Mouse (Mus musculus) left cerebral cortex, adult 2 months (tissue): ENCODE results near the gene Slc25a5. TPM values are rescaled to one million over a fixed set of nuclear protein-coding genes. Genes with fewer than 3 reads are reported as not detected.

ENCODE experiments used
- DNase-seq, 2 experiments: peaks; one replicate each; pipeline ENCODE4 v3.0.0; 2021 to 2022; ENCODE audit warnings: low spot score in 2 of 2, mixed read lengths in 1 of 2; ENCODE audit errors: extremely low spot score in 1 of 2
- H3K27ac ChIP-seq: fragments of 200-600 bp; 2 replicates; pipeline ENCODE4 v1.8.1; 2022
- H3K4me3 ChIP-seq: fragments of 200-600 bp; 2 replicates; pipeline ENCODE4 v1.8.1; 2022
- CTCF ChIP-seq: fragments of 200-600 bp; IDR thresholded peaks from 2 replicates; pipeline ENCODE4 v1.8.1; 2022; ENCODE audit warnings: antibody characterized with exemption, mild to moderate bottlenecking, moderate library complexity
- intact Hi-C: fragments of 180-260 bp; cut with DNase I; formaldehyde crosslinking; loops from one replicate; pipeline ENCODE4 v1.15.1; 2025
- total RNA-seq, 2 experiments: library from RNA; stranded (reverse); gene quantifications; 2 replicates each; pipeline ENCODE4 v1.2.3; 2021

Gene Slc25a5
- total RNA-seq, 2 experiments from 2014 or later, result 302 to 310 TPM

DNA sequence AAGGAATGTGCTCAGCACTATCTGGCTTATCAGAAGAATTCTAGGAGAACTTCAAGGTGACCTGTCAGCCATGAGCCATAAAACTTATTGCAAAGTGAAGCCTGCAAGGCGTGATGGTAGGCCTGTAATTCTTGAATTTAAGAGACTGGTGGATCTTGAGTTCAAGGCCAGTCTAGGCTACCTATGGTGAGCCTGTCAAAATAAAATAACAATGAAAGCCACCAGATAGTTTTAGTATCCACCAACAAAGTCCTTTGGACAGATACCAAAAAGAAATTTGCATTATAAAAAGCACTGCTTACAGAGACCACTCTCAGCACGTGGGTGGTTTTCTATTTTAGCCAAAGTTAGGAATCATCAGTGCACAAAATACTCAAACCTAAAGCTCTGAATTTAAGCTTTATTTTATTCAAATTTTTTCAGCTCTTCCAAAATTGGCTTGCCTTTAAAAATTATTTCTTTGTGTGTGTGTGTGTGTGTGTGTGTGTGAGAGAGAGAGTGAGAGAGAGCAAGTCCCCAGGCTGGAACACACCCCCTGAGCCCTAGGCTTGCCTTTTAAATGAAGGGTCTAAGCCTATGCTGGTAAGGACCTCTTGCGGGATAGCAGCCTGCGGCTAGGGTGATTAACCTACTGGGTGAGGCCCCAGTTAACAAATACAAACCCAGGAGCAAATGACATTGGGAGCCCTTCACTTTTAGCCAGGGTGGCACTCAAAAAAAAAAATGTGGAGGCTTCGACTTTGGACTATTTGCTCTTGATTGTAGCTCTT is 10.2 kb downstream of the Slc25a5 start:
- intact Hi-C loops, result no loop called here
- TF ChIP-seq CTCF, result no peak
- H3K4me3 ChIP-seq, result no peak overlapping the region
- no peak overlapping the region for H3K27ac ChIP-seq
- no peak for DNase-seq

GRCm38 (mm10) chrX:36807360-36808317 is 12.2 kb downstream of the Slc25a5 start:
- peak; percentile 85 to 87 for DNase-seq
- Histone ChIP-seq H3K27ac (peak overlapping the region; percentile 79), H3K4me3 (peak overlapping the region; percentile 49)
- TF ChIP-seq CTCF, result peak; percentile 79
- intact Hi-C loops, result loop anchor here (1.0 kb wide), 1 partner anchor 11 kb away; no protein-coding TSS in a partner anchor

GRCm38 (mm10) chrX:36808318-36808683 is 12.8 kb downstream of the Slc25a5 start:
- intact Hi-C loops, result loop anchor here (1.0 kb wide), 1 partner anchor 12 kb away; no protein-coding TSS in a partner anchor
- TF ChIP-seq CTCF, result no peak
- no peak for DNase-seq
- Histone ChIP-seq H3K27ac (peak overlapping the region; percentile 36; the same call in 1 of the 2 replicates), H3K4me3 (peak overlapping the region; percentile 49; the same call in 1 of the 2 replicates)

GRCm38 (mm10) chrX:36811377-36811776 is 15.9 kb downstream of the Slc25a5 start:
- no peak for DNase-seq
- Histone ChIP-seq H3K27ac (no peak overlapping the region), H3K4me3 (no peak overlapping the region)
- intact Hi-C loops, result no loop called here
- TF ChIP-seq CTCF, result peak; percentile 57

DNA sequence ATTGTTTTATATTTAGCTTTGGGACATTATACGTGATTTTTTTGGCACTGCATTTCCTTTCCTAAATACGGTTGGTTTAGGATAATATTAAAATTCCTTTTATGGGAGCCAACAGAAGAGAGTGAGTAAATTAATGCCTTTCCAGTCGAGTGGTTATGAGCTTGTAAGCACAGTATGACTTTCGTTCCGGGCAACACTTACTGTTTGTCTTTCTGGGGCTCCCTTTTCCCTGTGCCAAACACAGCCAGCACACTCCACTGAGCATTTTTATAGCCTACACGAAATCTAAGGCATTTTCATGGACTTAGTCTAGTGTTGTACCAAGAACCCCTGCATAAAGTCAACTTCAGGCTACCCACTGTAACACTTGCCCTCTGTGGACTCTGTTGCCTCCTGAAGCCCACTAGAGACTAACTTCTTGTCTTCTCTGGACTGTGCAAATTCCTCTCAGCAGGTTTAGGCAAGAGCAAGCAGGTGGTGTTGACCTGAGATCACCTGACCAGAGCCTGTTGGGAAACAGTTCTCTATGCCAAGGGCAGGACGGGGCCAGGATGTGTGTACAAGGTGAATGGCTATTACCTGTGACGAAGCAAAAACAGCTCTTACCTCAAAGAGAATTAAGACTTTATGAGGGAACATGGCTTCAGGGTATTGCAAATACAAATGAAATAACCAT is 18.8 kb downstream of the Slc25a5 start:
- no peak for DNase-seq
- no peak for TF ChIP-seq CTCF
- H3K27ac ChIP-seq, result no peak overlapping the region
- intact Hi-C loops, result no loop called here
- H3K4me3 ChIP-seq, result no peak overlapping the region

DNA sequence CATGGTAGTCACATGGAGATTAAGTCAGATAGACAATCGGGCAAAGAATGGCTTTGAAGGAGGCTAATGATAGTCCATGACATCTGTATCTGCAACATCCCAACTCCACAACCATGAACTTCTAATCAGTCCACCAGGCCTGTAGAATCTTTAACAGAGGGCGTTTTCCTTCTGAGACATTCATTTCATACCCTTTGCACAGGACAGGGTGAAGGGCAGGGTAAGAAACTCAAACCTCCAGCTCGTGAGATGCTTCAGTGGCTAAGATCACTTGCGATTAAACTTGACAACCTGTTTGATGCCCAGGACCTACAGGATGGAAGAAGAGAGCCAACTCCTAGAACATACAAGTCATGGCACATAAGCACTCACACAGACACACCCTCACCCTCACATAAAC is 19.6 kb downstream of the Slc25a5 start:
- H3K27ac ChIP-seq, result no peak overlapping the region
- DNase-seq, result no peak
- intact Hi-C loops, result no loop called here
- TF ChIP-seq CTCF, result no peak
- no peak overlapping the region for H3K4me3 ChIP-seq

DNA sequence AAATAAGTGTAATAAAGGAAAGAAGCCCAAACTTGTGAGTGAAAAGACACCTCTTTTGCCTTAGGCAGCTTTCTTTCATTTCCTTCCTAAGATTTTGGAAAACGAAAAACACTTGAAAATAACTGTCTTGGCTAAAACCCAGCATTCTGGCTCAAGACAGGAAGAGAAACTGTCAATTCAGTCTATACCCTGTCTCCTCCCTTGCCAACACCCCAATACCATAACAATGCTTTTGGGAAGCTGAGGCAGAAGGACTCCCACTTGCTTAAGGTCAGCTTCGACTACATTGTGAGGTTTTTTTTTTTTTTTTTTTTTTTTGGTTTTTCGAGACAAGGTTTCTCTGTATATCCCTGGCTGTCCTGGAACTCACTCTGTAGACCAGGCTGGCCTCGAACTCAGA is 20.0 kb downstream of the Slc25a5 start:
- no peak overlapping the region for H3K27ac ChIP-seq
- H3K4me3 ChIP-seq, result no peak overlapping the region
- no peak for DNase-seq
- TF ChIP-seq CTCF, result no peak
- intact Hi-C loops, result no loop called here

DNA sequence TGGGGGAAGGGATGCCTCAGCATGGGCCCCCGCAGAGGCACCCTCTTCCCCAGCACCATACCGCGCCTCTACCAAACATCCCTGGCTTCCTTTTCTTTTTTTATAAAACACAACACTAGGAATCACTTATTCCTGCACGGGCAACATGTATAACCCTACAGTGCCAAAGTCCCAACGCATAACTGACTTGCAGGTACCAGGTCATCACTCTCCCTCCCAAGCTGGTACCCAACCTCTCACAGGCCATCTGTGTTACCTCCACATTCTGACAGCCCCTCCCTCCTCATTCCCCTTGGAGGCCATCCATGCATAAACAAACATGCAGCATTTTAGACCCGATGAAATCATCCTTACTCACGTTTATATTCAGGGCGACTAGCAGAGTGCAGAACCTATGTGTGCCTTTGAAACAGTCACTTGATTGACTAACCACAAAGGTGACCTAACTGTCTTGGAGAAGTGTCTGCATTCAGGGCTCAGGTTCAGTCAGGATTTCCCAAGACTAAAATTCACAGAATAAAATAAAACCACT is 21.0 kb downstream of the Slc25a5 start:
- Histone ChIP-seq H3K27ac (no peak overlapping the region), H3K4me3 (no peak overlapping the region)
- no peak for TF ChIP-seq CTCF
- no peak for DNase-seq
- intact Hi-C loops, result no loop called here

DNA sequence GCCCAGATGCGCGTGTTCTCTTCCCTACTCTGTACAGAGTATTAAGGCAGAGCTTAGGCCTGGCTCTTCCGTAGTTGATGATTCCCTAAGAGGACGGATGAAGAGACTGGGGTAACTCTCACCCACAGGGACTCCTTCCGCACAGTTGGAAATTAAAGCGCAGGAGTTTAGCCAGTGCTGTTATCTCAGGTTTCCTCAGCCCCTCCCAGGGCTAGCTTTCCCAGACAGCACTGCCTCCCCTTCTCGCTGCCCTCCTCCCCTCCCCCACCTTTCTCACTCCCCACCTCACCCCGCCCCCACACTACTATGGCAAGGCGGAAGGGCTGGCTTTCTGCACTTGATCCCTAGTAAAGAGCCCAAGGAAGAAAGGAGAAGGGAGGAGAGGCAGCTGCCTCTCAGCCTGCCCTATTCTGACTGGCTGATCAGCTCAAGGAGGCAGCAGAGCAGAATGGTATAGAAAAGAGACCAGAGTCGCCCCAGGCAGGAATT is 21.5 kb downstream of the Slc25a5 start:
- H3K27ac ChIP-seq, result no peak overlapping the region

DNA sequence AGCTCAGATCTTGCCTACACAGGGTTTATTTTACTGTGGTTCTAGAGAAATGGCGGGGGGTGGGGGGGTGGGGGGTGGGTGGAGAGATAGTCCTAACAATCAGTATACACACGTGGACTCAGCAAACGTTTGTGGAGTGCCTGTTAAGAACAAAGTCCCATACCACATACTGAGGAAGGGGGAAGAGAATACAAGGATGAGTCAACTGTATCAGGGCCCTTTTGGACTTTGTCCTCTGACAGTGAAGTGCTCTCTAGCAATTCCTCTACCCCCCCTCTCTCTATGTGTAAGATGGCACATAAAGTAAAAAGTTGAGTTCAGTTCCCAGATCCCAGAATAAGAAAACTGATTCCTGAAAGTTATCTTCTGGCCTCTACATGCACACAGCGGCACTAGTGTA is 24.1 kb downstream of the Slc25a5 start:
- no peak for DNase-seq
- no peak overlapping the region for H3K27ac ChIP-seq
- no peak for TF ChIP-seq CTCF
- no peak overlapping the region for H3K4me3 ChIP-seq
- intact Hi-C loops, result no loop called here

More for the DNA sequence above, 21.5 kb downstream of the Slc25a5 start:
- no peak for DNase-seq
- no peak overlapping the region for H3K4me3 ChIP-seq
- intact Hi-C loops, result no loop called here
- no peak for TF ChIP-seq CTCF

GRCm38 (mm10) chrX:36820201-36820600 is 24.8 kb downstream of the Slc25a5 start:
- intact Hi-C loops, result loop anchor here (2.0 kb wide), 1 partner anchor 59 kb away; no protein-coding TSS in a partner anchor
- Histone ChIP-seq H3K4me3 (no peak overlapping the region), H3K27ac (no peak overlapping the region)
- peak; percentile 60 for TF ChIP-seq CTCF
- DNase-seq, result peak in 1 of 2 experiments; percentile 24
